Mouse (Mus musculus): ENCODE data around the gene Bend5. TPM values are rescaled to one million over a fixed set of nuclear protein-coding genes. Genes with fewer than 3 reads are reported as not detected.

Bend5 gene
- total and polyA plus RNA-seq, 2 experiments, result 0.13 to 0.28 TPM

- H3K79me2 ChIP-seq (ENCODE audit: control insufficient read depth, insufficient read depth, low read length), result no peaks in the 10 kb centered on the region
- H3K27me3 ChIP-seq (ENCODE audit: control insufficient read depth, insufficient read depth, low read length), result no peaks in the 10 kb centered on the region
- no peak overlapping the region for H3K4me3 ChIP-seq (ENCODE audit: insufficient read depth, low read depth, low read length)
- no peak overlapping the region for H3K27ac ChIP-seq (replicated peaks; ENCODE audit: insufficient read depth, low read depth, low read length)
- WGBS, result 77% methylated on average over 1 of the region's 1 CpGs
- no peaks in the 10 kb centered on the region for H3K36me3 ChIP-seq (ENCODE audit: control insufficient read depth, insufficient read depth, low read length)
- no peaks in the 10 kb centered on the region for H3K4me1 ChIP-seq (ENCODE audit: control insufficient read depth, insufficient read depth, low read length)
- no peak for DNase-seq (ENCODE audit: extremely low read depth, low read depth, low spot score)
- no peak overlapping the region for H3K9ac ChIP-seq (ENCODE audit: low read depth, low read length)
- TF ChIP-seq CTCF (IDR thresholded peaks at IDR 0.05; ENCODE audit: low read depth, low read length), result no peak
- no peak for TF ChIP-seq POLR2A (IDR thresholded peaks at IDR 0.05; ENCODE audit: extremely low read depth, insufficient read depth, low read length)
Observed at GRCm38 (mm10) chr4:111442435-111443238, 27.8 kb downstream of the Bend5 start.

GRCm38 (mm10) chr4:111443906-111444615 is 29.3 kb downstream of the Bend5 start:
- H3K4me1 ChIP-seq (ENCODE audit: control insufficient read depth, insufficient read depth, low read length), result no peaks in the 10 kb centered on the region
- H3K4me3 ChIP-seq (ENCODE audit: insufficient read depth, low read depth, low read length), result no peak overlapping the region
- H3K27me3 ChIP-seq (ENCODE audit: control insufficient read depth, insufficient read depth, low read length), result no peaks in the 10 kb centered on the region
- H3K9ac ChIP-seq (ENCODE audit: low read depth, low read length), result no peak overlapping the region
- TF ChIP-seq POLR2A (IDR thresholded peaks at IDR 0.05; ENCODE audit: extremely low read depth, insufficient read depth, low read length) (no peak), CTCF (IDR thresholded peaks at IDR 0.05; ENCODE audit: low read depth, low read length) (no peak)
- WGBS, result 90% methylated on average over 10 of the region's 10 CpGs
- H3K36me3 ChIP-seq (ENCODE audit: control insufficient read depth, insufficient read depth, low read length), result no peaks in the 10 kb centered on the region
- no peak overlapping the region for H3K27ac ChIP-seq (replicated peaks; ENCODE audit: insufficient read depth, low read depth, low read length)
- no peak for DNase-seq (ENCODE audit: extremely low read depth, low read depth, low spot score)
- H3K79me2 ChIP-seq (ENCODE audit: control insufficient read depth, insufficient read depth, low read length), result no peaks in the 10 kb centered on the region

GRCm38 (mm10) chr4:111444616-111445160 is 29.9 kb downstream of the Bend5 start:
- DNase-seq (ENCODE audit: extremely low read depth, low read depth, low spot score), result no peak
- no peaks in the 10 kb centered on the region for H3K36me3 ChIP-seq (ENCODE audit: control insufficient read depth, insufficient read depth, low read length)
- 88% methylated on average over 1 of the region's 1 CpGs for WGBS

GRCm38 (mm10) chr4:111447918-111448317 is 33.1 kb downstream of the Bend5 start:
- no peaks in the 10 kb centered on the region for H3K27me3 ChIP-seq (ENCODE audit: control insufficient read depth, insufficient read depth, low read length)
- WGBS, result 77% methylated on average over 3 of the region's 3 CpGs
- H3K9ac ChIP-seq (ENCODE audit: low read depth, low read length), result no peak overlapping the region
- H3K36me3 ChIP-seq (ENCODE audit: control insufficient read depth, insufficient read depth, low read length), result no peaks in the 10 kb centered on the region
- H3K4me1 ChIP-seq (ENCODE audit: control insufficient read depth, insufficient read depth, low read length), result no peaks in the 10 kb centered on the region
- no peaks in the 10 kb centered on the region for H3K79me2 ChIP-seq (ENCODE audit: control insufficient read depth, insufficient read depth, low read length)
- no peak for TF ChIP-seq POLR2A (IDR thresholded peaks at IDR 0.05; ENCODE audit: extremely low read depth, insufficient read depth, low read length)
- no peak for TF ChIP-seq CTCF (IDR thresholded peaks at IDR 0.05; ENCODE audit: low read depth, low read length)
- DNase-seq (ENCODE audit: extremely low read depth, low read depth, low spot score), result no peak
- no peak overlapping the region for H3K4me3 ChIP-seq (ENCODE audit: insufficient read depth, low read depth, low read length)
- H3K27ac ChIP-seq (replicated peaks; ENCODE audit: insufficient read depth, low read depth, low read length), result no peak overlapping the region

More at GRCm38 (mm10) chr4:111444616-111445160, 29.9 kb downstream of the Bend5 start:
- Histone ChIP-seq H3K4me3 (ENCODE audit: insufficient read depth, low read depth, low read length) (no peak overlapping the region), H3K27me3 (ENCODE audit: control insufficient read depth, insufficient read depth, low read length) (no peaks in the 10 kb centered on the region), H3K27ac (replicated peaks; ENCODE audit: insufficient read depth, low read depth, low read length) (no peak overlapping the region), H3K9ac (ENCODE audit: low read depth, low read length) (no peak overlapping the region), H3K79me2 (ENCODE audit: control insufficient read depth, insufficient read depth, low read length) (no peaks in the 10 kb centered on the region), H3K4me1 (ENCODE audit: control insufficient read depth, insufficient read depth, low read length) (no peaks in the 10 kb centered on the region)
- TF ChIP-seq CTCF (IDR thresholded peaks at IDR 0.05; ENCODE audit: low read depth, low read length) (no peak), POLR2A (IDR thresholded peaks at IDR 0.05; ENCODE audit: extremely low read depth, insufficient read depth, low read length) (no peak)

GRCm38 (mm10) chr4:111448586-111448985 is 33.8 kb downstream of the Bend5 start:
- H3K4me1 ChIP-seq (ENCODE audit: control insufficient read depth, insufficient read depth, low read length), result no peaks in the 10 kb centered on the region
- WGBS, result 96% methylated on average over 4 of the region's 4 CpGs
- no peak overlapping the region for H3K4me3 ChIP-seq (ENCODE audit: insufficient read depth, low read depth, low read length)
- H3K79me2 ChIP-seq (ENCODE audit: control insufficient read depth, insufficient read depth, low read length), result no peaks in the 10 kb centered on the region
- no peak for DNase-seq (ENCODE audit: extremely low read depth, low read depth, low spot score)
- no peaks in the 10 kb centered on the region for H3K36me3 ChIP-seq (ENCODE audit: control insufficient read depth, insufficient read depth, low read length)
- TF ChIP-seq POLR2A (IDR thresholded peaks at IDR 0.05; ENCODE audit: extremely low read depth, insufficient read depth, low read length) (no peak), CTCF (IDR thresholded peaks at IDR 0.05; ENCODE audit: low read depth, low read length) (no peak)
- no peak overlapping the region for H3K27ac ChIP-seq (replicated peaks; ENCODE audit: insufficient read depth, low read depth, low read length)
- no peaks in the 10 kb centered on the region for H3K27me3 ChIP-seq (ENCODE audit: control insufficient read depth, insufficient read depth, low read length)
- H3K9ac ChIP-seq (ENCODE audit: low read depth, low read length), result no peak overlapping the region
